Mouse (Mus musculus): Measurements from ENCODE around the gene Eva1c. TPM values are rescaled to one million over a fixed set of nuclear protein-coding genes. Genes with fewer than 3 reads are reported as not detected.

Gene Eva1c
- polyA plus RNA-seq, 1 experiment: not detected

- H3K36me3 ChIP-seq (replicated peaks; ENCODE audit: low read length): no peaks in the 10 kb centered on the region
- H3K4me3 ChIP-seq (replicated peaks): no peak overlapping the region
- peaks cover 6% of the 10 kb centered on the region for H3K9me3 ChIP-seq
- TF ChIP-seq FLI1 (IDR thresholded peaks at IDR 0.05; ENCODE audit: low read length) (no peak), GATA1 (IDR thresholded peaks at IDR 0.05; ENCODE audit: borderline replicate concordance, low read length) (no peak)
- peaks cover 24% of the 10 kb centered on the region for H3K4me1 ChIP-seq
- H3K27me3 ChIP-seq (replicated peaks): peaks cover 89% of the 10 kb centered on the region
These were observed 6.7 kb downstream of the Eva1c start for GRCm38 (mm10) chr16:90833041-90833791.

DNA sequence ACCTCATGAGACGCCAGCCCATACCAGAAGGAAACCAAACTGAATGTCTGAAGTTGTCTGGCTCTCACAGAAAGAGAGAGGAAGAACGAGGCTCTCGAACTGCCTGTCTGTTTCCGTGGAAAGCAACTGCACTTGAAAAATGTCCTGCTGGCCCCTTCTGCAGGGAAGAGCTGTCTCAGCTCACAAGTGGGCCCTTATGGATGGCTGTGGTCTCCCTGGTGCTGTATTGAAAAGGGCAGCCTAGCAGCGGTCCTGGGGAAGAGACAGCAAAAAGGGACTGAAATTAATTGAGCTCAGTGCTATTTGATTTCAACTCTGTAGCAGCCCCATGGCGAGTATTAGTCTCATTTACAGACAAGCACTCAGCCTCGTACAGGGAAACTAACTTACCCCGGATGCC lies 10.9 kb downstream of the Eva1c start:
- Histone ChIP-seq H3K9me3 (no peaks in the 10 kb centered on the region), H3K4me3 (replicated peaks) (no peak overlapping the region), H3K27me3 (replicated peaks) (peaks cover 67% of the 10 kb centered on the region), H3K36me3 (replicated peaks; ENCODE audit: low read length) (no peaks in the 10 kb centered on the region), H3K4me1 (peaks cover 3% of the 10 kb centered on the region; the same call in 1 of the 2 replicates)
- TF ChIP-seq FLI1 (IDR thresholded peaks at IDR 0.05; ENCODE audit: low read length): no peak
- TF ChIP-seq GATA1 (IDR thresholded peaks at IDR 0.05; ENCODE audit: borderline replicate concordance, low read length): no peak

- Histone ChIP-seq H3K9me3 (no peaks in the 10 kb centered on the region), H3K4me3 (replicated peaks) (no peak overlapping the region), H3K36me3 (replicated peaks; ENCODE audit: low read length) (no peaks in the 10 kb centered on the region), H3K27me3 (replicated peaks) (peaks cover 42% of the 10 kb centered on the region), H3K4me1 (peaks cover 3% of the 10 kb centered on the region; the same call in 1 of the 2 replicates)
- TF ChIP-seq GATA1 (IDR thresholded peaks at IDR 0.05; ENCODE audit: borderline replicate concordance, low read length): no peak
- no peak for TF ChIP-seq FLI1 (IDR thresholded peaks at IDR 0.05; ENCODE audit: low read length)
These were observed 15.6 kb downstream of the Eva1c start for GRCm38 (mm10) chr16:90842164-90842563.

GRCm38 (mm10) chr16:90845038-90845437 lies 18.5 kb downstream of the Eva1c start:
- no peak overlapping the region for H3K4me3 ChIP-seq (replicated peaks)
- H3K36me3 ChIP-seq (replicated peaks; ENCODE audit: low read length): no peaks in the 10 kb centered on the region
- H3K9me3 ChIP-seq: no peaks in the 10 kb centered on the region
- H3K4me1 ChIP-seq: no peaks in the 10 kb centered on the region
- H3K27me3 ChIP-seq (replicated peaks): peaks cover 46% of the 10 kb centered on the region
- no peak for TF ChIP-seq GATA1 (IDR thresholded peaks at IDR 0.05; ENCODE audit: borderline replicate concordance, low read length)
- no peak for TF ChIP-seq FLI1 (IDR thresholded peaks at IDR 0.05; ENCODE audit: low read length)

- H3K4me1 ChIP-seq: no peaks in the 10 kb centered on the region
- H3K27me3 ChIP-seq (replicated peaks): peaks cover 49% of the 10 kb centered on the region
- TF ChIP-seq FLI1 (IDR thresholded peaks at IDR 0.05; ENCODE audit: low read length): no peak
- no peak for TF ChIP-seq GATA1 (IDR thresholded peaks at IDR 0.05; ENCODE audit: borderline replicate concordance, low read length)
- no peaks in the 10 kb centered on the region for H3K36me3 ChIP-seq (replicated peaks; ENCODE audit: low read length)
- no peak overlapping the region for H3K4me3 ChIP-seq (replicated peaks)
- H3K9me3 ChIP-seq: no peaks in the 10 kb centered on the region
These were observed 19.1 kb downstream of the Eva1c start for GRCm38 (mm10) chr16:90845591-90845990.

GRCm38 (mm10) chr16:90848697-90849096 lies 22.2 kb downstream of the Eva1c start:
- no peak overlapping the region for H3K4me3 ChIP-seq (replicated peaks)
- H3K9me3 ChIP-seq: no peaks in the 10 kb centered on the region
- TF ChIP-seq GATA1 (IDR thresholded peaks at IDR 0.05; ENCODE audit: borderline replicate concordance, low read length): no peak
- TF ChIP-seq FLI1 (IDR thresholded peaks at IDR 0.05; ENCODE audit: low read length): no peak
- no peaks in the 10 kb centered on the region for H3K36me3 ChIP-seq (replicated peaks; ENCODE audit: low read length)
- H3K4me1 ChIP-seq: no peaks in the 10 kb centered on the region
- H3K27me3 ChIP-seq (replicated peaks): peaks cover 41% of the 10 kb centered on the region

- Histone ChIP-seq H3K27me3 (replicated peaks) (peaks cover 42% of the 10 kb centered on the region), H3K4me1 (no peaks in the 10 kb centered on the region), H3K9me3 (no peaks in the 10 kb centered on the region), H3K4me3 (replicated peaks) (no peak overlapping the region), H3K36me3 (replicated peaks; ENCODE audit: low read length) (no peaks in the 10 kb centered on the region)
- TF ChIP-seq FLI1 (IDR thresholded peaks at IDR 0.05; ENCODE audit: low read length) (no peak), GATA1 (IDR thresholded peaks at IDR 0.05; ENCODE audit: borderline replicate concordance, low read length) (no peak)
These were observed 22.7 kb downstream of the Eva1c start for GRCm38 (mm10) chr16:90849262-90849661.

DNA sequence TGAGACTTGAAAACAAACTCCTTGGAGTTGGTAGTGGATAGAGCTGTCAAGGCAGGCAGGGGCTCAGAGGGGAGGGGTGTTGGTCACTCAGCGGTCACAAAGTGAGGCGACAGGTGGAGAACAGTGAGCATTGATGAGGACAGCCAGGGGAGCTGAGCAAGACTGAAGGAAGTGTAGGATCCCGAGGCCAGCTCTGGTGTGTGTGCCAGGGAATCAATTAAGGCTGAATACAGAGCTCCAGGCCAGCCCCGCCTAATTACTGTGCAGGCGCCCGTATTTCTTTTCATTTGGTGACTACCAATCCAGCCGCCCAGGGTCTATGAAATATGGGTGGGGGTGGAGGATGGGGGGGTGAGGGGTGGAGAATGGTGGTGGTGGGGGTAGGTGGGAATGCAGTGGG lies 24.4 kb downstream of the Eva1c start:
- Histone ChIP-seq H3K4me1 (no peaks in the 10 kb centered on the region), H3K4me3 (replicated peaks) (no peak overlapping the region), H3K36me3 (replicated peaks; ENCODE audit: low read length) (no peaks in the 10 kb centered on the region), H3K9me3 (no peaks in the 10 kb centered on the region), H3K27me3 (replicated peaks) (peaks cover 44% of the 10 kb centered on the region)
- TF ChIP-seq FLI1 (IDR thresholded peaks at IDR 0.05; ENCODE audit: low read length): no peak
- no peak for TF ChIP-seq GATA1 (IDR thresholded peaks at IDR 0.05; ENCODE audit: borderline replicate concordance, low read length)

DNA sequence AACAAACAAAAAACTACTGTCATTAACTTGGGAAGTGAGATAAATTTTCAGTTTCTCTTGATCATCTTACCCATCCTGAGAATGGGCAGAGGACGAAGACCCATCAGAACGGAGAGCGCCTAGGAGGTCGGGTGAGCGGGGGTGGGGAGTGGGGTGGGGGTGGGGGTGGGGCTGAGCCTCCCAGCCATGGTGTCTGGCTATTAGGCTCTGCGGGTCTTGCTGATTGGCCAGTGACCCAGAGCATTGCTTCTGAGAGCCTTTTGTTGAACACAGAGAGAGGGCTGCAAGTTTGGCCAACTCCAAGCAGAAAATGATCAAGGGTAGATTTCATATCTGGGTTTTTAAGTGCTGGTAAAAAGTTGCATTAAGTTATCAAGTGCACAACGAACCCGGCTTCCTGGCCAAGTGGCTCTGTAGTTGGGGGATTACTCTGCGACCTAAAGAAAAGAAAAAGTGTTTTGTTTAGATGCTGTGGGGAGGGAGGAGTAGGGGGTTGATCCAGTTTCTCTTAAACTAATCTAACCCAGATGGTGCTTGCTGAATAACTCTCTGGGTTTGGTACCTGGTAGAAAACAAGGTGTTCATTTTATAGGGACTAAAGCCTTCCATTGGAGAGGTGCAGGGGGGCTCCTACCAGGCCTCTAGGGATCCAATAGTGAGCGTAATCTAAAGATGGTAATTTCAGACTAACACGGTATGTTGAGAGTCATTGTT lies 25.3 kb downstream of the Eva1c start:
- TF ChIP-seq GATA1 (IDR thresholded peaks at IDR 0.05; ENCODE audit: borderline replicate concordance, low read length) (no peak), FLI1 (IDR thresholded peaks at IDR 0.05; ENCODE audit: low read length) (no peak)
- no peak overlapping the region for H3K4me3 ChIP-seq (replicated peaks)
- no peaks in the 10 kb centered on the region for H3K4me1 ChIP-seq
- peaks cover 47% of the 10 kb centered on the region for H3K27me3 ChIP-seq (replicated peaks)
- no peaks in the 10 kb centered on the region for H3K36me3 ChIP-seq (replicated peaks; ENCODE audit: low read length)
- no peaks in the 10 kb centered on the region for H3K9me3 ChIP-seq

DNA sequence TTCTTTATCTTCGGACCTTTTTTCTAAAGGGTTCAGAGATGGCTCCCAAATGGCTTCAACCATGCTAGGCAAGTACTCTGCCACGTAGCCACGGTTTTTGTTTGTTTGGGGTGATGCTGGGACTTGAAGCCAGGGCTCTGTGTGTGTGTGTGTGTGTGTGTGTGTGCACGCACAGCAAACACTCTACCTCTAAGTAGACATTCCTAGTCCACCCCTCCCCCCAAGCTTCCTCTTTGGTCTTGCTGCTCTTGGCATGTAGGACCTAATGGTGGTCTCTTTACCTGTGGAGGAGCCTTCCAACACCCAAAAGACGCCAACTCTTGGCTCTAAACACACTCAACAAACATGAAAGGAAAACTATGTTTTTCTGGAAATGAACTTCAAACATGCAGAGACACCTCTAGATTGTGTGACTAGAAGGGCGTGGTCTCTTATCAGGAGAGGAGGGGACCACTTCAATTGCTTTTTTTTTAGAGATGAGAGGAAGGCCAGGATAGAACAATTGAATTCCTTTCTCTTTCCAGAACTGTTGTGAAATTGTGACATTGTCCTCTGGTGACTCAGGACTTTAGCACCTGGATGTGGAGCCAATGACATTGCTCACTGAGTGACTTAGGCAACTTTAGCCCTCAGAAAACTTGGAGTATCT lies 30.2 kb downstream of the Eva1c start:
- TF ChIP-seq GATA1 (IDR thresholded peaks at IDR 0.05; ENCODE audit: borderline replicate concordance, low read length) (no peak), FLI1 (IDR thresholded peaks at IDR 0.05; ENCODE audit: low read length) (no peak)
- H3K4me1 ChIP-seq: no peaks in the 10 kb centered on the region
- peaks cover 18% of the 10 kb centered on the region for H3K27me3 ChIP-seq (replicated peaks)
- no peaks in the 10 kb centered on the region for H3K36me3 ChIP-seq (replicated peaks; ENCODE audit: low read length)
- no peak overlapping the region for H3K4me3 ChIP-seq (replicated peaks)
- H3K9me3 ChIP-seq: no peaks in the 10 kb centered on the region

Data from megakaryocyte, embryonic 14.5 days (primary cell).